Mouse (Mus musculus): ENCODE results near the gene Nox1. TPM values are rescaled to one million over a fixed set of nuclear protein-coding genes. Genes with fewer than 3 reads are reported as not detected.

Nox1 gene
- polyA plus RNA-seq, 1 experiment, result 0.14 TPM

DNA sequence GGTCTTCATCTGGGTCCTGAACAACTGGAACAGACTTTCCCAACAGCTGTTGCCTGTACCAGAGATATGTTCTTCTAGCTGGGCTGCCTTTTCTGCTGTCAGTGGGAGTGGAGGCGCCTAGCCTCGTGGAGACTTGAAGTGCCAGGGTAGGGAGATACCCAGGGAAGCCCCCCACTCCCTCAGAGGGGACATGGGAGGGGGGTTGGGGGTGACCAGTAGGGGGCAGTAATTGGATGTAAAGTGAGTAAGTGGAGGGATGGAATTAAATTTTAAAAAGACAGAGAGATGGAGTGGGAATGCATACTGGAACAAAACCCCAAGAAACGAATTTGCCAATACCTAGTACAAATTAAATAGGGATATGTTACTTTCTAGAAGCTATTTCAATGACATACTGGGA, 87.9 kb downstream of the Nox1 start:
- Histone ChIP-seq H3K4me3 (ENCODE audit: insufficient read depth, low read depth, low read length) (no peak overlapping the region), H3K27me3 (replicated peaks; ENCODE audit: control insufficient read depth, insufficient read depth, low read length) (no peaks in the 10 kb centered on the region), H3K4me1 (ENCODE audit: control insufficient read depth, insufficient read depth, low read length) (no peaks in the 10 kb centered on the region), H3K36me3 (ENCODE audit: control insufficient read depth, insufficient read depth, low read length) (no peaks in the 10 kb centered on the region), H3K27ac (ENCODE audit: insufficient read depth, low read depth, low read length) (no peak overlapping the region)
- no peak for DNase-seq
- WGBS, result 54% methylated on average over 3 of the region's 3 CpGs
- no peak for TF ChIP-seq POLR2A (IDR thresholded peaks at IDR 0.05; ENCODE audit: low read depth, low read length)
- TF ChIP-seq CTCF (conservative IDR thresholded peaks at IDR 0.05; ENCODE audit: insufficient read depth, insufficient read length, low read depth, low read length), result no peak

DNA sequence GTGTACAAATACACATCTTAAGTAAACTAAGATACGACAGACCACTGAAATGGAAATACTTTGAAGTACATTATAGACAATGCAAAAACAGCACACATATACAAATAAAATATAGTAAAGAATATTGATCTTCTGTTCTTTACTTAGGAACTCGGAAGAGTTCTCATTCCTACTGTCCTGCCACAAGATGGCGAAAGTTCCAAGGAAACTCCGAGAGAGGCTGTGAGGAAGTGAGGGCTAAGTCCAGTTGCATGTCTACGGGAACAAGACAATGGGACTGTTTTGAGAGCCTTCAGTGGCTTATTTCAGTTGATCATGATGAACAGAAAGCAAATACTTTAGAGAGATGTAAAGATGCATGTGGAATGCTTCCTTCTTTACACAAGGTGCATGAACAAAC, 89.5 kb downstream of the Nox1 start:
- Histone ChIP-seq H3K4me3 (ENCODE audit: insufficient read depth, low read depth, low read length) (no peak overlapping the region), H3K36me3 (ENCODE audit: control insufficient read depth, insufficient read depth, low read length) (no peaks in the 10 kb centered on the region), H3K4me1 (ENCODE audit: control insufficient read depth, insufficient read depth, low read length) (no peaks in the 10 kb centered on the region), H3K27ac (ENCODE audit: insufficient read depth, low read depth, low read length) (no peak overlapping the region), H3K27me3 (replicated peaks; ENCODE audit: control insufficient read depth, insufficient read depth, low read length) (no peaks in the 10 kb centered on the region)
- peak; percentile 5 for DNase-seq
- TF ChIP-seq POLR2A (IDR thresholded peaks at IDR 0.05; ENCODE audit: low read depth, low read length) (no peak), CTCF (conservative IDR thresholded peaks at IDR 0.05; ENCODE audit: insufficient read depth, insufficient read length, low read depth, low read length) (peak; percentile 41)
- 11% methylated on average over 5 of the region's 5 CpGs for WGBS

DNA sequence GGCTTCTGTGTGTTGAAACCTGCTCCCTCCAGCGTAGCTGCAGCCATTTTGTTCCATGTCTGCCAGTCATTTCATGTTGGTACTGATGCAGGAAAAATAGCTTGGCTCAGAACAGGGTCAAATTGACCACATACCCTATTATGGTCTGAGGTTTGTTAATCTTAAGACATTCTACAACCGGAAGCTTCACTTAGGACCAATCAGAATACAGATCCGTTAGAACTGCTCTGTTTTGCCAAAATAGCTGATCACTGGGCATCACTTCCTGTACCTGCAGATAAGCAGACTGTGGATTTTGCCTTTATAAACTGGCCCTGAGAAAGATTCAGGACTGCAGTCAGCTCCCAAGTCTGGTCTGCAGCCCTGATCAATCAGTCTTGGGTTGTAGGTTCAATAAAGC, 93.2 kb downstream of the Nox1 start:
- no peak overlapping the region for H3K27ac ChIP-seq (ENCODE audit: insufficient read depth, low read depth, low read length)
- 86% methylated on average over 3 of the region's 3 CpGs for WGBS
- H3K4me3 ChIP-seq (ENCODE audit: insufficient read depth, low read depth, low read length), result no peak overlapping the region
- no peak for DNase-seq
- H3K27me3 ChIP-seq (replicated peaks; ENCODE audit: control insufficient read depth, insufficient read depth, low read length), result no peaks in the 10 kb centered on the region
- TF ChIP-seq POLR2A (IDR thresholded peaks at IDR 0.05; ENCODE audit: low read depth, low read length) (no peak), CTCF (conservative IDR thresholded peaks at IDR 0.05; ENCODE audit: insufficient read depth, insufficient read length, low read depth, low read length) (no peak)
- no peaks in the 10 kb centered on the region for H3K4me1 ChIP-seq (ENCODE audit: control insufficient read depth, insufficient read depth, low read length)
- no peaks in the 10 kb centered on the region for H3K36me3 ChIP-seq (ENCODE audit: control insufficient read depth, insufficient read depth, low read length)

DNA sequence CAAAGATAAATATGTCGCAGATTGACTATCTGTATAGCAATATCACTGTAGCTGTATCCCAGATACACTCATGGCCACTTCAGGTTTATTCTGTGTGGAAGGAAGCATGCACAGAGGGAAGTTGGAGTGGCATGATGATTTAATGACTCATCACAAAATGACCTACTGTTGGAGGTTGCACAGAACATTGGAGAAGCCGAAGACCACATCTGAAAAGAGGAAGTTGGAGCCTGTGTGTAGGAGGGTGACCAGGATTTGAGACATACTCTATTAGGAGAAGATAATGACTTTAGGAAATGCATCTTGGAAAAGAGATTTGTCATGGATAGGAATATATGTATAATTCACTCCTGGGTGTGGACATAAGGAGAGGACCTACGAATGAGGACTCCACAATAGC, 105.3 kb downstream of the Nox1 start:
- no peaks in the 10 kb centered on the region for H3K27me3 ChIP-seq (replicated peaks; ENCODE audit: control insufficient read depth, insufficient read depth, low read length)
- no peak for DNase-seq
- no peaks in the 10 kb centered on the region for H3K4me1 ChIP-seq (ENCODE audit: control insufficient read depth, insufficient read depth, low read length)
- no peak overlapping the region for H3K4me3 ChIP-seq (ENCODE audit: insufficient read depth, low read depth, low read length)
- no peaks in the 10 kb centered on the region for H3K36me3 ChIP-seq (ENCODE audit: control insufficient read depth, insufficient read depth, low read length)
- TF ChIP-seq POLR2A (IDR thresholded peaks at IDR 0.05; ENCODE audit: low read depth, low read length) (no peak), CTCF (conservative IDR thresholded peaks at IDR 0.05; ENCODE audit: insufficient read depth, insufficient read length, low read depth, low read length) (no peak)
- WGBS, result 59% methylated on average over 3 of the region's 3 CpGs
- no peak overlapping the region for H3K27ac ChIP-seq (ENCODE audit: insufficient read depth, low read depth, low read length)

DNA sequence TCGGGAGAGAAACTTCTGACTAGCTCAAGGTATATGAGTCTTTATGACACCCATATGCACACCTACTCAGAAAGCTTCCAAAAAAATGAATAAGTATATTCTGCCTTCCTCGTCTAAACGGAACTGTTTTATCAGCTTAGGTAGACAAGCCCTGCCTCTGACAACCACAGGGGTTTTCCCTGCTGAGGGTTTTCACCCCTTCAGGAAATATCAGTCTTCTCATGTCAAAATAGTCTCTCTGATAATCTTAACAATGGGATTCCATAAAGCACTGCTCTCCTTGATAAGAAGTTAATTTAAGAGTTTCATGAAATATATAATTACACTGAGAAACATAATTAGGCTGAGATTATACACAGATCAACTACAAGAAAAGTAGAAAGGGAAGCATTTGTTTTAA, 110.0 kb downstream of the Nox1 start:
- TF ChIP-seq CTCF (conservative IDR thresholded peaks at IDR 0.05; ENCODE audit: insufficient read depth, insufficient read length, low read depth, low read length), result no peak
- TF ChIP-seq POLR2A (IDR thresholded peaks at IDR 0.05; ENCODE audit: low read depth, low read length), result no peak
- Histone ChIP-seq H3K36me3 (ENCODE audit: control insufficient read depth, insufficient read depth, low read length) (no peaks in the 10 kb centered on the region), H3K27me3 (replicated peaks; ENCODE audit: control insufficient read depth, insufficient read depth, low read length) (no peaks in the 10 kb centered on the region), H3K27ac (ENCODE audit: insufficient read depth, low read depth, low read length) (no peak overlapping the region), H3K4me3 (ENCODE audit: insufficient read depth, low read depth, low read length) (no peak overlapping the region), H3K4me1 (ENCODE audit: control insufficient read depth, insufficient read depth, low read length) (no peaks in the 10 kb centered on the region)
- no peak for DNase-seq
- 63% methylated on average over 3 of the region's 3 CpGs for WGBS

DNA sequence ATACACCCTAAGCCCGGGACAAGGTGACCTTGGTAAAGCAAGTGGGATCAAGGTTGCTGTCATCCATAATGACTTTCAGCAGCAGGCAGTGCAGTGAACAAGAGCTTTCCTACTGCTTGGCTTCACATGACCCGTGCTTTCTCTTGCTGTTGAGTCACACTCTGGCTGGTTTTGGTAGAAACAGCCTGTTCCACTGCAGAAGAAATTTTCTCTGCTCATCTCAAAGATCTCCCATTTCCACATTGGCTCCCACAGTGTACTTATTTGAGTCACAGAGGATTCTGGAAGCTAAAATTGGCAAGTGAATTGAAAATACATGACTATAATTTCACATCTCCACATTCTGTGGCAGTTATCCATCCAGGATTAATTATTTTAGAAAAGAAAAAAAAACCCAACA, 119.1 kb downstream of the Nox1 start:
- no peak for TF ChIP-seq POLR2A (IDR thresholded peaks at IDR 0.05; ENCODE audit: low read depth, low read length)
- TF ChIP-seq CTCF (conservative IDR thresholded peaks at IDR 0.05; ENCODE audit: insufficient read depth, insufficient read length, low read depth, low read length), result no peak
- no peak for DNase-seq
- Histone ChIP-seq H3K36me3 (ENCODE audit: control insufficient read depth, insufficient read depth, low read length) (no peaks in the 10 kb centered on the region), H3K27ac (ENCODE audit: insufficient read depth, low read depth, low read length) (no peak overlapping the region), H3K4me1 (ENCODE audit: control insufficient read depth, insufficient read depth, low read length) (no peaks in the 10 kb centered on the region), H3K27me3 (replicated peaks; ENCODE audit: control insufficient read depth, insufficient read depth, low read length) (no peaks in the 10 kb centered on the region), H3K4me3 (ENCODE audit: insufficient read depth, low read depth, low read length) (no peak overlapping the region)
- 73% methylated on average over 2 of the region's 2 CpGs for WGBS

DNA sequence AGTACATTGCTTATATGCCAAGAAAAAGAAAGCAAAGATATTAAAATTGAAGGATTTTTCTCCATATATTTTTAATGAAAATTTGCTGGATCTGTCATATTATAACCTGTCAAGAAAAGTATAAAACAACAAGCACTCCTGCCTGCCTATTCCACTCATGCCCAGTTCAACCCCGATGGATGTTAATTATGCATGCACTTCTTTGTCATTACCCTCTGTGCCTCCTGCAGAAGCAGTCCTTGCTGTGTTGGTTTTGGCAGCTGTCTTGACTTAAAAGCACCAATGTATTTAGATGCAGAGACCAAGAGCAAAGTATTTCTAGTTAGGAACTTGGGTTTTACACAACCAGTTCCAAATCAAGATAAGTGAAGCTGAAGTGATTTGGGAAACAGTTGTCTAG, 136.3 kb downstream of the Nox1 start:
- Histone ChIP-seq H3K27ac (ENCODE audit: insufficient read depth, low read depth, low read length) (no peak overlapping the region), H3K4me1 (ENCODE audit: control insufficient read depth, insufficient read depth, low read length) (no peaks in the 10 kb centered on the region), H3K36me3 (ENCODE audit: control insufficient read depth, insufficient read depth, low read length) (no peaks in the 10 kb centered on the region), H3K4me3 (ENCODE audit: insufficient read depth, low read depth, low read length) (no peak overlapping the region), H3K27me3 (replicated peaks; ENCODE audit: control insufficient read depth, insufficient read depth, low read length) (no peaks in the 10 kb centered on the region)
- 48% methylated on average over 1 of the region's 1 CpGs for WGBS
- TF ChIP-seq POLR2A (IDR thresholded peaks at IDR 0.05; ENCODE audit: low read depth, low read length) (no peak), CTCF (conservative IDR thresholded peaks at IDR 0.05; ENCODE audit: insufficient read depth, insufficient read length, low read depth, low read length) (no peak)
- DNase-seq, result peak; percentile 0

DNA sequence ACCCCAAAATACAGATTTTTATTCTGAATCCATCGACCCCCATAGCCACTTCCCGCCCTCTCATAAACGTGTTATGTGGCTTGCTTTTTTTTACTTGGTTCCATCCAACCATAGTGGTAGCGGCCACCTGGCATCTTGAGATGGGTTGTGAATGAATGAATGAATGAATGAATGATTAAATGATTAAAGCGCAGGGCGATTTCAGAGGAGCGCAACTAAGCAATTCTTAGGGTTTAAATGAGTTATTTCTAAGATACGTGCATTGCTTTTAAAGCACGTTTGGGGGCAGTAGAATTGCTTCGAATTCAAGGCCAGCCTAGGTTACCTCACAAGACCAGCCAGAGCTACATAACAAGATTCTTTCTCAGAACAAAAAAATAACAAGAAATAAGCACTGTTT, 162.0 kb downstream of the Nox1 start:
- TF ChIP-seq CTCF (conservative IDR thresholded peaks at IDR 0.05; ENCODE audit: insufficient read depth, insufficient read length, low read depth, low read length) (no peak), POLR2A (IDR thresholded peaks at IDR 0.05; ENCODE audit: low read depth, low read length) (no peak)
- WGBS, result 0% methylated on average over 10 of the region's 10 CpGs
- Histone ChIP-seq H3K36me3 (ENCODE audit: control insufficient read depth, insufficient read depth, low read length) (peaks cover 2% of the 10 kb centered on the region; the same call in 1 of the 2 replicates), H3K4me1 (ENCODE audit: control insufficient read depth, insufficient read depth, low read length) (no peaks in the 10 kb centered on the region), H3K27ac (ENCODE audit: insufficient read depth, low read depth, low read length) (no peak overlapping the region), H3K27me3 (replicated peaks; ENCODE audit: control insufficient read depth, insufficient read depth, low read length) (no peaks in the 10 kb centered on the region), H3K4me3 (ENCODE audit: insufficient read depth, low read depth, low read length) (peak overlapping the region; percentile 95)
- no peak for DNase-seq
